Mouse (Mus musculus) lung, adult 2 months (tissue): ENCODE data around the gene Rps6kb1. TPM values are rescaled to one million over a fixed set of nuclear protein-coding genes. Genes with fewer than 3 reads are reported as not detected.
A peak's percentile ranks its signal among the peaks of the same experiment; 100 is the strongest.

ENCODE experiments used
- DNase-seq: peaks from one replicate; pipeline ENCODE4 v3.0.0; 2022
- H3K4me1 ChIP-seq: fragments of 200-500 bp; 2 replicates; pipeline ENCODE4 v1.6.1; 2011; ENCODE audit warnings: low read length; ENCODE audit not compliant: control insufficient read depth, insufficient read depth
- H3K4me3 ChIP-seq: fragments of 200-500 bp; replicated peaks from 2 replicates; pipeline ENCODE3; 2011; ENCODE audit warnings: low read depth, mild to moderate bottlenecking, control low read depth, low read length; ENCODE audit errors: extremely low read depth
- CTCF ChIP-seq: fragments of 200-500 bp; IDR thresholded peaks from 2 replicates; pipeline ENCODE4 v1.5.1; 2011; ENCODE audit warnings: mild to moderate bottlenecking, low read length, control low read depth; ENCODE audit not compliant: insufficient read depth
- POLR2A ChIP-seq: fragments of 200-500 bp; IDR thresholded peaks from 2 replicates; pipeline ENCODE4 v1.6.1; 2011; ENCODE audit warnings: low read depth, mild to moderate bottlenecking, control low read depth, low read length, borderline replicate concordance; ENCODE audit errors: extremely low read depth
- WGBS: fragments of 180-500 bp; shearing (Covaris S2); methylation state at CpG from one replicate; pipeline ENCODE4 v1.1.7; 2018; 5-methylcytosine and 5-hydroxymethylcytosine counted together
- polyA plus RNA-seq: library from polyadenylated mRNA; depleted of rRNA; stranded (reverse); fragments of >200 nt; gene quantifications from 2 replicates; pipeline ENCODE4 v1.2.3, GENCODE M21; 2012

Rps6kb1 gene
- polyA plus RNA-seq, 1 experiment, result 7.4 TPM

GRCm38 (mm10) chr11:86517229-86517628, 27.4 kb downstream of the Rps6kb1 start:
- no peak for DNase-seq
- Histone ChIP-seq H3K4me1 (no peaks in the 10 kb centered on the region), H3K4me3 (no peak overlapping the region)
- 94% methylated on average over 3 of the region's 3 CpGs for WGBS
- TF ChIP-seq CTCF, result no peak
- no peak for TF ChIP-seq POLR2A

GRCm38 (mm10) chr11:86516620-86517019, 28.0 kb downstream of the Rps6kb1 start:
- no peak for DNase-seq
- Histone ChIP-seq H3K4me1 (no peaks in the 10 kb centered on the region), H3K4me3 (no peak overlapping the region)
- TF ChIP-seq CTCF (no peak), POLR2A (no peak)
- WGBS, result 69% methylated on average over 3 of the region's 3 CpGs

GRCm38 (mm10) chr11:86507991-86508390, 36.6 kb downstream of the Rps6kb1 start:
- Histone ChIP-seq H3K4me3 (no peak overlapping the region), H3K4me1 (no peaks in the 10 kb centered on the region)
- TF ChIP-seq POLR2A, result no peak
- TF ChIP-seq CTCF, result no peak
- 94% methylated on average over 2 of the region's 2 CpGs for WGBS
- DNase-seq, result no peak

GRCm38 (mm10) chr11:86507334-86507733, 37.3 kb downstream of the Rps6kb1 start:
- WGBS, result 51% methylated on average over 2 of the region's 2 CpGs

GRCm38 (mm10) chr11:86503121-86503520, 41.5 kb downstream of the Rps6kb1 start:
- no peak for TF ChIP-seq POLR2A
- TF ChIP-seq CTCF, result no peak
- H3K4me1 ChIP-seq, result no peaks in the 10 kb centered on the region
- no peak overlapping the region for H3K4me3 ChIP-seq
- WGBS, result 62% methylated on average over 2 of the region's 2 CpGs
- no peak for DNase-seq

More at GRCm38 (mm10) chr11:86507334-86507733, 37.3 kb downstream of the Rps6kb1 start:
- no peak for DNase-seq
- Histone ChIP-seq H3K4me3 (no peak overlapping the region), H3K4me1 (no peaks in the 10 kb centered on the region)
- TF ChIP-seq POLR2A (no peak), CTCF (no peak)

GRCm38 (mm10) chr11:86500795-86501194, 43.8 kb downstream of the Rps6kb1 start:
- no peak overlapping the region for H3K4me3 ChIP-seq
- WGBS, result 67% methylated on average over 1 of the region's 1 CpGs
- TF ChIP-seq POLR2A (no peak), CTCF (no peak)
- no peak for DNase-seq
- no peaks in the 10 kb centered on the region for H3K4me1 ChIP-seq

- Histone ChIP-seq H3K4me3 (no peak overlapping the region), H3K4me1 (no peaks in the 10 kb centered on the region)
- no peak for DNase-seq
- TF ChIP-seq POLR2A, result no peak
- TF ChIP-seq CTCF, result no peak
- 83% methylated on average over 3 of the region's 3 CpGs for WGBS
Measured at GRCm38 (mm10) chr11:86497908-86498307, 46.7 kb downstream of the Rps6kb1 start.

- 88% methylated on average over 1 of the region's 1 CpGs for WGBS
Measured at GRCm38 (mm10) chr11:86497356-86497755, 47.2 kb downstream of the Rps6kb1 start.

GRCm38 (mm10) chr11:86490782-86491181, 53.8 kb downstream of the Rps6kb1 start:
- WGBS, result 74% methylated on average over 1 of the region's 1 CpGs
- H3K4me1 ChIP-seq, result no peaks in the 10 kb centered on the region

More at GRCm38 (mm10) chr11:86497356-86497755, 47.2 kb downstream of the Rps6kb1 start:
- no peak for DNase-seq
- Histone ChIP-seq H3K4me3 (no peak overlapping the region), H3K4me1 (no peaks in the 10 kb centered on the region)
- TF ChIP-seq CTCF (no peak), POLR2A (no peak)

GRCm38 (mm10) chr11:86484910-86485510, 59.6 kb downstream of the Rps6kb1 start:
- under 1% methylated on average over 25 of the region's 25 CpGs for WGBS
- H3K4me3 ChIP-seq, result peak overlapping the region; percentile 61
- 0 out of 2 replicates have a peak, but pooled peaks cover 2% of the 10 kb centered on the region for H3K4me1 ChIP-seq
- no peak for TF ChIP-seq POLR2A
- no peak for TF ChIP-seq CTCF
- peak; percentile 61 for DNase-seq

More at GRCm38 (mm10) chr11:86490782-86491181, 53.8 kb downstream of the Rps6kb1 start:
- no peak for DNase-seq
- TF ChIP-seq CTCF, result no peak
- no peak overlapping the region for H3K4me3 ChIP-seq
